Mouse (Mus musculus) CD8-positive naive resting alpha-beta T cell, adult 2 months (primary cell): ENCODE measurements around the gene Pgm2l1.

Experiments
- DNase-seq, 2 experiments: peaks; one replicate each; pipeline ENCODE4 v3.0.0; 2022; ENCODE audit warnings: low read depth in 2 of 2, low spot score in 2 of 2

The Pgm2l1 gene

GRCm38 (mm10) chr7:100288622-100289021 lies 61.4 kb downstream of the Pgm2l1 start:
- DNase-seq, result no peak

- DNase-seq, result no peak
These were observed 66.4 kb downstream of the Pgm2l1 start for GRCm38 (mm10) chr7:100293546-100293945.

- DNase-seq, result no peak
These were observed 68.6 kb downstream of the Pgm2l1 start for GRCm38 (mm10) chr7:100295745-100296144.

- DNase-seq, result no peak
These were observed 69.5 kb downstream of the Pgm2l1 start for GRCm38 (mm10) chr7:100296699-100297098.

- no peak for DNase-seq
These were observed 71.8 kb downstream of the Pgm2l1 start for GRCm38 (mm10) chr7:100298861-100299510.

GRCm38 (mm10) chr7:100301390-100301789 lies 74.2 kb downstream of the Pgm2l1 start:
- no peak for DNase-seq

- DNase-seq, result no peak
These were observed 75.1 kb downstream of the Pgm2l1 start for GRCm38 (mm10) chr7:100302316-100302715.

GRCm38 (mm10) chr7:100305894-100306293 lies 78.7 kb downstream of the Pgm2l1 start:
- no peak for DNase-seq

- DNase-seq, result no peak
These were observed 80.9 kb downstream of the Pgm2l1 start for GRCm38 (mm10) chr7:100307872-100308653.

GRCm38 (mm10) chr7:100309216-100309615 lies 82.0 kb downstream of the Pgm2l1 start:
- DNase-seq, result no peak

GRCm38 (mm10) chr7:100309679-100310078 lies 82.5 kb downstream of the Pgm2l1 start:
- DNase-seq, result no peak

GRCm38 (mm10) chr7:100310290-100310689 lies 83.1 kb downstream of the Pgm2l1 start:
- DNase-seq, result no peak

- DNase-seq, result no peak
These were observed 85.5 kb downstream of the Pgm2l1 start for GRCm38 (mm10) chr7:100312716-100313115.

GRCm38 (mm10) chr7:100316924-100317323 lies 89.7 kb downstream of the Pgm2l1 start:
- no peak for DNase-seq

GRCm38 (mm10) chr7:100317534-100317933 lies 90.3 kb downstream of the Pgm2l1 start:
- DNase-seq, result no peak

GRCm38 (mm10) chr7:100323721-100324120 lies 96.5 kb downstream of the Pgm2l1 start:
- DNase-seq, result no peak

- no peak for DNase-seq
These were observed 98.3 kb downstream of the Pgm2l1 start for GRCm38 (mm10) chr7:100325482-100325881.

- DNase-seq, result no peak
These were observed 100.3 kb downstream of the Pgm2l1 start for GRCm38 (mm10) chr7:100327514-100327913.
